Mouse (Mus musculus) neural tube, embryonic 11.5 days (tissue): Measurements from ENCODE around the gene Slc1a3. TPM values are rescaled to one million over a fixed set of nuclear protein-coding genes. Genes with fewer than 3 reads are reported as not detected.

Source experiments
- ATAC-seq: fragments of 200-750 bp; cut with Nextera tagmentation; 2 replicates; pipeline ENCODE4 v1.8.0; 2017; ENCODE audit warnings: moderate number of reproducible peaks, mild to moderate bottlenecking, moderate TSS enrichment, moderate library complexity; ENCODE audit not compliant: insufficient read depth, low FRiP score, low TSS enrichment
- DNase-seq: peaks from one replicate; pipeline ENCODE4 v3.0.0-alpha.2; 2015; ENCODE audit warnings: low spot score
- H3K27ac ChIP-seq: fragments of 300-500 bp; sonication (generic); 2 replicates; pipeline ENCODE4 v1.5.1; 2014; ENCODE audit warnings: low read depth, mild to moderate bottlenecking, low read length
- H3K27me3 ChIP-seq: fragments of 300-500 bp; sonication (generic); 2 replicates; pipeline ENCODE4 v1.6.1; 2014; ENCODE audit warnings: mild to moderate bottlenecking, low read length, mixed read lengths; ENCODE audit not compliant: control insufficient read depth, insufficient read depth
- H3K36me3 ChIP-seq: fragments of 300-500 bp; sonication (generic); 2 replicates; pipeline ENCODE4 v1.6.1; 2014; ENCODE audit warnings: mild to moderate bottlenecking, low read length, moderate library complexity, mixed read lengths; ENCODE audit not compliant: control insufficient read depth, insufficient read depth
- H3K4me1 ChIP-seq: fragments of 300-500 bp; sonication (generic); 2 replicates; pipeline ENCODE4 v1.6.1; 2014; ENCODE audit warnings: low read length, mixed read lengths; ENCODE audit not compliant: control insufficient read depth, insufficient read depth
- H3K4me2 ChIP-seq: fragments of 300-500 bp; sonication (generic); 2 replicates; pipeline ENCODE4 v1.6.1; 2014; ENCODE audit warnings: low read depth, mild to moderate bottlenecking, moderate library complexity
- H3K4me3 ChIP-seq: fragments of 300-500 bp; sonication (generic); 2 replicates; pipeline ENCODE4 v1.5.1; 2014; ENCODE audit warnings: low read depth, low read length
- H3K9ac ChIP-seq: fragments of 300-500 bp; sonication (generic); 2 replicates; pipeline ENCODE4 v1.6.1; 2014; ENCODE audit warnings: mild to moderate bottlenecking, low read length
- H3K9me3 ChIP-seq: fragments of 300-500 bp; sonication (generic); 2 replicates; pipeline ENCODE4 v1.6.1; 2016; ENCODE audit warnings: low read length; ENCODE audit not compliant: control insufficient read depth
- WGBS: fragments of 180-500 bp; shearing (Covaris S2); extraction: QIAGEN DNeasy Blood & Tissue Kit; methylation state at CpG from one replicate; pipeline ENCODE4 v1.1.7; 2014; 5-methylcytosine and 5-hydroxymethylcytosine counted together
- polyA plus RNA-seq: library from polyadenylated mRNA; unstranded; fragments of >200 nt; fragmentation: Nextera tagmentation; extraction: Ambion mirVana; gene quantifications from 2 replicates; pipeline ENCODE4 v1.2.1, GENCODE M21; 2014

Slc1a3 gene
- 58.6 and 66.3 TPM in 2 replicates for polyA plus RNA-seq

DNA sequence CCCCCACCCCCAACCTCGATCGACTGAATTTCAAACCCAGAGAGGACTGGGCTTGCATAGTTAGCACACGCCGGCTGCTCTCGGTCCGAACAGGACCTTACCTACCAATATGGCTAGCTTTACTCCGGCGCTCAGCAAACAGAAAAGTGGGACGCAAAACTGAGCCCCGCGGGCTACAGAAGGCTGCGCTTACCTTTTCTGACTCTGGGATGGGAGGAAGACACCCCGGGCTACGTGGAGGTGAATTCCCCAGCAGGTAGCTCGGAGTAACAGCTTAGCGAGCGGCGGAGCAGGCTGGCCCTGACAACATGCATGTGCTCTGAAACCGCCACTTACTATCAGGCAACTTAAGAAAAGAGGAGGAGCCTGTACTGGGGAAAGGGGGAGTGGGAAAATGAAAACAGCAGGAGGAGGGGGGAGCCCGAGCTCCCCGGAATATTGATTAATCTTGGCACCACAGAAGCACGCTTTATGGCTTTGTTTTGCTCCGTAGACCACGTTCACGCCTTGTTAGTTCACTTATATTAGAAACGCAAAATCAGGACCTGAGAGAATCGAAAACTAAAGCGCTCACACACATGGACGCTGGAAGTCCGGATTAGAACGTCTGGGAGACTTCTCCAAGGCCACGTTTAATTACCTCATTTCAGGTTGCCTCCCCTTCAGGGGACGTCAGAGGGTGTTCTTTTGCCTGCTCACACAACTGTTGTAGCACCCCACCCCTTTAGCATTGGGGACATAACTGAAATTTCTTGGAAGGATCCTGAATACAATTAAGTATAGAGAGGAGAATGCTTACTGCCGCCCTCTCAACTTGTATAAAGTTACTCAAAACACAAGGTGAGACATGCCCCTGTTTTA lies at the start of gene Slc1a3:
Gene Slc1a3 (minus strand): TSS at position 619 of the 861 bp plus-strand sequence.
- H3K27ac ChIP-seq: no peak within 1 kb of the TSS
- H3K4me1 ChIP-seq: no peaks in the 10 kb centered on the region
- WGBS: under 1% methylated on average over 34 of the region's 34 CpGs
- peak; percentile 69 for DNase-seq
- H3K4me2 ChIP-seq: peak within 1 kb of the TSS; percentile 86
- H3K9me3 ChIP-seq: no peaks in the 10 kb centered on the region
- ATAC-seq: peak; percentile 77
- no peaks in the 10 kb centered on the region for H3K27me3 ChIP-seq
- peak within 1 kb of the TSS; percentile 56 for H3K4me3 ChIP-seq
- peak within 1 kb of the TSS; percentile 67 for H3K9ac ChIP-seq
- no peaks in the 10 kb centered on the region for H3K36me3 ChIP-seq

- WGBS: 78% methylated on average over 3 of the region's 3 CpGs
- no peak overlapping the region for H3K9ac ChIP-seq
Observed at GRCm38 (mm10) chr15:8759026-8759425, 48.5 kb upstream of the Slc1a3 start.

DNA sequence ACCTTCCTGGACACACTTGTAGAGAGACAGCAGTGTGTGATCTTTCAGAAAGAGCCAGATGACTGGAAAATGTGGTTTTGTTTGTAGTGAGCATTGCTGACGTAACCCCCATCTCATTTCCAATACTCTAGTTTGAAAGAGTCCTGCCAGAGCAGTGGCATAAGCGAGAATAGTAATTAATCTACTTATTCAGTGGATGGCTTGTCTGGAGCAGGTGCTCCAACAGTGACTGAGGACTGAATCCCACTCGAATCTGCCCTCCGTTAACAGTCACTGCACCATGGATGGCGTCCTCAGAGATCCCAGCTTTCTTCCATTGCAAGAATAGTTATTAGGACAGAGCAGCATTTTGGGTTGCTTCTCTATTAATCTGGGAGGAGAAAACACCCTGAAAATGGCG lies 45.9 kb upstream of the Slc1a3 start:
- no peak for ATAC-seq
- Histone ChIP-seq H3K4me1 (no peaks in the 10 kb centered on the region), H3K27ac (no peak overlapping the region), H3K36me3 (no peaks in the 10 kb centered on the region), H3K4me3 (no peak overlapping the region), H3K27me3 (no peaks in the 10 kb centered on the region), H3K4me2 (no peak overlapping the region), H3K9ac (no peak overlapping the region), H3K9me3 (no peaks in the 10 kb centered on the region)
- no peak for DNase-seq
- whole genome bisulfite sequencing: 81% methylated on average over 6 of the region's 6 CpGs

More at GRCm38 (mm10) chr15:8759026-8759425, 48.5 kb upstream of the Slc1a3 start:
- Histone ChIP-seq H3K9me3 (no peaks in the 10 kb centered on the region), H3K27me3 (no peaks in the 10 kb centered on the region), H3K4me2 (no peak overlapping the region), H3K4me3 (no peak overlapping the region), H3K4me1 (no peaks in the 10 kb centered on the region), H3K36me3 (no peaks in the 10 kb centered on the region), H3K27ac (no peak overlapping the region)
- DNase-seq (no peak), ATAC-seq (no peak)

- H3K4me2 ChIP-seq: no peak overlapping the region
- no peak overlapping the region for H3K27ac ChIP-seq
- no peaks in the 10 kb centered on the region for H3K9me3 ChIP-seq
- no peak overlapping the region for H3K4me3 ChIP-seq
- H3K36me3 ChIP-seq: no peaks in the 10 kb centered on the region
- no peak for DNase-seq
- 95% methylated on average over 4 of the region's 4 CpGs for WGBS
- H3K27me3 ChIP-seq: no peaks in the 10 kb centered on the region
- ATAC-seq: no peak
- H3K4me1 ChIP-seq: no peaks in the 10 kb centered on the region
- H3K9ac ChIP-seq: no peak overlapping the region
Observed at GRCm38 (mm10) chr15:8749762-8750161, 39.2 kb upstream of the Slc1a3 start.

DNA sequence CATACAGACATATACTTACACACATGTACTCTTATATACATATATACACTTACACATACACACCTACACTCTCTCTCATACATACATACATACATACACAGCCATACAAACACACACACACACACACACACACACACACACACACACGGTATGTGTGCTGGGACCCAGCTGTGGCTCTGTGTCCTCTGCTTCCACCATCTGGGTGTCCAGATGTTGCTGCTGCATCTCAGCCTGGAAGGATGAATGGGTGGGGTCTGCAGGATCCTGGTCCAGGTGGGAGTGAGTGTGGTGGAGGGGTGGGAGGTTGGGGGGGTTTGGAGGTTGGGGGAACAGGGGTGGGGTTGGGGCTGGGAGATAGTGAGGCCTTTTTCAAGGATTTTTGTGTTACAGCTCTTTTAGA lies 38.2 kb upstream of the Slc1a3 start:
- ATAC-seq (no peak), DNase-seq (no peak)
- WGBS: 84% methylated on average over 1 of the region's 1 CpGs
- Histone ChIP-seq H3K4me2 (no peak overlapping the region), H3K9ac (no peak overlapping the region), H3K27ac (no peak overlapping the region), H3K9me3 (no peaks in the 10 kb centered on the region), H3K27me3 (no peaks in the 10 kb centered on the region), H3K4me3 (no peak overlapping the region), H3K36me3 (no peaks in the 10 kb centered on the region), H3K4me1 (no peaks in the 10 kb centered on the region)

- DNase-seq (no peak), ATAC-seq (no peak)
- WGBS: 53% methylated on average over 6 of the region's 6 CpGs
- H3K27ac ChIP-seq: no peak overlapping the region
- H3K36me3 ChIP-seq: no peaks in the 10 kb centered on the region
- H3K9me3 ChIP-seq: no peaks in the 10 kb centered on the region
- no peak overlapping the region for H3K9ac ChIP-seq
- no peak overlapping the region for H3K4me3 ChIP-seq
- no peaks in the 10 kb centered on the region for H3K4me1 ChIP-seq
- H3K27me3 ChIP-seq: no peaks in the 10 kb centered on the region
- H3K4me2 ChIP-seq: no peak overlapping the region
Observed at GRCm38 (mm10) chr15:8741593-8741992, 31.0 kb upstream of the Slc1a3 start.

- Histone ChIP-seq H3K36me3 (no peaks in the 10 kb centered on the region), H3K4me3 (no peak overlapping the region), H3K9ac (no peak overlapping the region), H3K27ac (no peak overlapping the region), H3K4me2 (no peak overlapping the region), H3K27me3 (no peaks in the 10 kb centered on the region), H3K9me3 (no peaks in the 10 kb centered on the region), H3K4me1 (no peaks in the 10 kb centered on the region)
- DNase-seq (no peak), ATAC-seq (no peak; the same call in 1 of the 2 replicates)
- 93% methylated on average over 8 of the region's 8 CpGs for WGBS
Observed at GRCm38 (mm10) chr15:8740724-8741123, 30.2 kb upstream of the Slc1a3 start.

DNA sequence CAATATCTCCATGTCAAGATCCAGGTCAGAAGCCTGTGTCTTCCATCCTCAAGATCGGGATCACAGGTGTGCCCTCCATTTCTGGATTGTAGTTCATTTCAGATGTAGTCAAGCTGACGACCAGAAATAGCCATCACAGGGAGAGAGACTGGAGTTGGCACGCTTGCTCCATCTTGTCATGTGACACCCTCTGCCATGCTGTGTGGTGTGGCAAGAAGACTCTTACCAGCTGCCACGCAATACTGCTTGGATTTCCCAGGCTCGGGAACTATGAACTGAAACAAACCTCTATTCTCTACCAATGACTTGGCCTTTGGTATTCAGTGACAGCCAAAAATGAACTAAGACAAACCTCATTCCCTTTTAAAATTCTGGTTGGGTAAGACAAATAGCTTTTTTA lies 27.6 kb upstream of the Slc1a3 start:
- no peak overlapping the region for H3K9ac ChIP-seq
- WGBS: 89% methylated on average over 5 of the region's 5 CpGs
- H3K36me3 ChIP-seq: no peaks in the 10 kb centered on the region
- ATAC-seq (no peak), DNase-seq (no peak)
- no peaks in the 10 kb centered on the region for H3K9me3 ChIP-seq
- H3K4me3 ChIP-seq: no peak overlapping the region
- H3K27me3 ChIP-seq: no peaks in the 10 kb centered on the region
- no peak overlapping the region for H3K4me2 ChIP-seq
- H3K27ac ChIP-seq: no peak overlapping the region
- H3K4me1 ChIP-seq: no peaks in the 10 kb centered on the region

DNA sequence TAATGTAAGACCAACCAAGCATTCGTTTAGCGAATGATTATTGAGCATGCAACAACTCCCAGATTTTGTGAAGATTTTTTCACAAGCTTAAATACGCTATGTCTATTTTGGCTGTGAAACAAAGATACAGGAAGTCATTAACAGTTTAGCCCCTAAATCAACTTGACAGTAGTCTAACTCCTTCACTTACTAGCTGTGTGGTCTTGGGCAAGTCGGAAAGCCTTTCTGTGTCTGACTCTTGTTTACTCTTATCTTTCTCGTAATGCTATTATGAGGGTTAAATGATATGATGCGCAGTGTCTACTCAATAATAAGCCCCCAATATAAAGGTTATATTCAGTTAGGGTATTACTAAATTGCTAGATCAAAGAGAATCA lies 23.8 kb upstream of the Slc1a3 start:
- no peak overlapping the region for H3K4me2 ChIP-seq

More for the DNA sequence above, 23.8 kb upstream of the Slc1a3 start:
- no peak overlapping the region for H3K4me3 ChIP-seq
- no peaks in the 10 kb centered on the region for H3K27me3 ChIP-seq
- H3K27ac ChIP-seq: no peak overlapping the region
- no peaks in the 10 kb centered on the region for H3K9me3 ChIP-seq
- H3K9ac ChIP-seq: no peak overlapping the region
- H3K36me3 ChIP-seq: no peaks in the 10 kb centered on the region
- no peaks in the 10 kb centered on the region for H3K4me1 ChIP-seq
- WGBS: 59% methylated on average over 6 of the region's 6 CpGs
- DNase-seq (no peak), ATAC-seq (no peak)
